Mouse (Mus musculus): ENCODE measurements around the gene Palm.

DNA sequence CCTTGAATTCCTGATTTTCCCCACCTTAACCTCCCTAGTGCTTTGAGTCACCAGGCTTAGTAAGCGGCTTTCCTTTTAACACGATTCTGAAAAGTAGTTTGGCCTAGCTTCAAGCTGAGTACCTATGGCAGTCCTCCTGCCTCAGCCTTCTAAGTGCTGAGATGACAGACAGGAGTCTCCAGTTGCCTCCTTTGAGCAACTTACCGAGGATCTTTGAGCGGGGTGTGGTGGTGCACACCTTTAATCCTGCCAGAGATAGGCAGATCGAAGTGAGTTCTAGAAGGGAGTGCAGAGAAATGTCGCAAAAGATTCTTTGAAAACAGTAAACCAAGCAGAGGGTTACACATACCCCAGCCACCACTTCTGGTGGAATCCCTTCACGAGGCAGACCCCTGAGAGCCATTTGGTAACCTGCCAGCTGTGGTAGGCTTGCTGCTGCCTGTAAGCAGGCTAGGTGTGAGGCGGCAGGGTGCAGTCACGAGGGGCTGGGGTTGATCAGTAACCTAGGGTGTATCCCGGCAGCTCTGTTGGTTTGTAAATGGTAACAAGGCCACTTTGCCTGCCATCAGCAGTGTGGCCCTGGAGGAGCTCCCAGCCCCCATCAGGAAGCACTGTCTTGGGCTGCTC lies 62.3 kb downstream of the Palm start:
- TF ChIP-seq CTCF (IDR thresholded peaks at IDR 0.05; ENCODE audit: low read depth, low read length): no peak
- no peak for TF ChIP-seq POLR2A (IDR thresholded peaks at IDR 0.05; ENCODE audit: borderline replicate concordance, low read depth, low read length)
